Mouse (Mus musculus): ENCODE measurements around the gene Uba2. TPM values are rescaled to one million over a fixed set of nuclear protein-coding genes. Genes with fewer than 3 reads are reported as not detected.
"Not testable (repeated sequence)": the region's sequence is repeated elsewhere in the genome, so short reads cannot be mapped to it uniquely, and the experiment has no call there.

The Uba2 gene
- polyA plus RNA-seq (2012; rRNA removed), result 29.6 and 38.2 TPM in 2 replicates

- WGBS, result 76% methylated on average over 3 of the region's 3 CpGs
- no peak for DNase-seq (ENCODE audit: low read depth, low spot score)
These were observed at the start of gene Uba2 for GRCm38 (mm10) chr7:34169454-34169853. Uba2 (minus strand) TSS chr7:34169599.

GRCm38 (mm10) chr7:34218496-34218895, 49.1 kb upstream of the Uba2 start:
- WGBS, result 47% methylated on average over 1 of the region's 1 CpGs
- DNase-seq (ENCODE audit: low read depth, low spot score), result no peak

GRCm38 (mm10) chr7:34216474-34216873, 47.1 kb upstream of the Uba2 start:
- no peak for DNase-seq (ENCODE audit: low read depth, low spot score)
- WGBS, result 91% methylated on average over 10 of the region's 10 CpGs

GRCm38 (mm10) chr7:34215481-34215880, 46.1 kb upstream of the Uba2 start:
- WGBS, result 54% methylated on average over 9 of the region's 9 CpGs
- DNase-seq (ENCODE audit: low read depth, low spot score), result no peak

GRCm38 (mm10) chr7:34214644-34215043, 45.2 kb upstream of the Uba2 start:
- no peak for DNase-seq (ENCODE audit: low read depth, low spot score)
- 90% methylated on average over 8 of the region's 8 CpGs for WGBS

GRCm38 (mm10) chr7:34213281-34213680, 43.9 kb upstream of the Uba2 start:
- WGBS, result 59% methylated on average over 7 of the region's 7 CpGs
- no peak for DNase-seq (ENCODE audit: low read depth, low spot score)

- WGBS, result 93% methylated on average over 9 of the region's 9 CpGs
- DNase-seq (ENCODE audit: low read depth, low spot score), result no peak
These were observed 38.8 kb upstream of the Uba2 start for GRCm38 (mm10) chr7:34208027-34208745.

- WGBS, result 87% methylated on average over 6 of the region's 6 CpGs
- no peak for DNase-seq (ENCODE audit: low read depth, low spot score)
These were observed 36.9 kb upstream of the Uba2 start for GRCm38 (mm10) chr7:34206331-34206730.

GRCm38 (mm10) chr7:34202147-34202546, 32.7 kb upstream of the Uba2 start:
- not testable (repeated sequence) for DNase-seq (ENCODE audit: low read depth, low spot score)
- 95% methylated on average over 10 of the region's 10 CpGs for WGBS

- 91% methylated on average over 2 of the region's 2 CpGs for WGBS
- DNase-seq (ENCODE audit: low read depth, low spot score), result no peak
These were observed 31.4 kb upstream of the Uba2 start for GRCm38 (mm10) chr7:34200829-34201228.

- WGBS, result 54% methylated on average over 3 of the region's 3 CpGs
- DNase-seq (ENCODE audit: low read depth, low spot score), result no peak
These were observed 28.9 kb upstream of the Uba2 start for GRCm38 (mm10) chr7:34198346-34198745.

GRCm38 (mm10) chr7:34196132-34197128, 27.0 kb upstream of the Uba2 start, which contains the start of gene Pdcd2l:
Pdcd2l (minus strand) TSS chr7:34196661.
- DNase-seq (ENCODE audit: low read depth, low spot score), result no peak
- WGBS, result 1% methylated on average over 69 of the region's 70 CpGs

- WGBS, result 37% methylated on average over 3 of the region's 3 CpGs
- DNase-seq (ENCODE audit: low read depth, low spot score), result no peak
These were observed 26.2 kb upstream of the Uba2 start for GRCm38 (mm10) chr7:34195632-34196031.

- 88% methylated on average over 6 of the region's 6 CpGs for WGBS
- DNase-seq (ENCODE audit: low read depth, low spot score), result no peak
These were observed 23.4 kb upstream of the Uba2 start for GRCm38 (mm10) chr7:34192825-34193224.

GRCm38 (mm10) chr7:34189376-34189989, 20.1 kb upstream of the Uba2 start:
- no peak for DNase-seq (ENCODE audit: low read depth, low spot score)
- 86% methylated on average over 12 of the region's 12 CpGs for WGBS

- 90% methylated on average over 3 of the region's 3 CpGs for WGBS
- no peak for DNase-seq (ENCODE audit: low read depth, low spot score)
These were observed 14.4 kb upstream of the Uba2 start for GRCm38 (mm10) chr7:34183794-34184193.

- no peak for DNase-seq (ENCODE audit: low read depth, low spot score)
- WGBS, result 95% methylated on average over 13 of the region's 13 CpGs
These were observed 14.0 kb upstream of the Uba2 start for GRCm38 (mm10) chr7:34183356-34183755.

GRCm38 (mm10) chr7:34176241-34176640, 6.8 kb upstream of the Uba2 start:
- not testable (repeated sequence) for DNase-seq (ENCODE audit: low read depth, low spot score)
- WGBS, result 85% methylated on average over 6 of the region's 6 CpGs

- WGBS, result 67% methylated on average over 1 of the region's 1 CpGs
- DNase-seq (ENCODE audit: low read depth, low spot score), result no peak
These were observed 2.9 kb upstream of the Uba2 start for GRCm38 (mm10) chr7:34172251-34172650.
